Mouse (Mus musculus): ENCODE results near the gene Ankrd26.
A peak's percentile ranks its signal among the peaks of the same experiment; 100 is the strongest.

- peak; percentile 38; the same call in 1 of the 2 replicates for TF ChIP-seq CTCF (IDR thresholded peaks at IDR 0.05; ENCODE audit: control insufficient read depth, insufficient read depth, insufficient replicate concordance, low read depth, low read length)
- TF ChIP-seq POLR2A (IDR thresholded peaks at IDR 0.05; ENCODE audit: control insufficient read depth, low read depth, low read length), result no peak
Measured at GRCm38 (mm10) chr6:118605974-118606373, 43.9 kb upstream of the Ankrd26 start.
